In genomic region chr16:55550649-55551312, GRCm38 (mm10) we compare ENCODE assay signal across 8 mouse cellular contexts.
A peak's percentile ranks its signal among the peaks of the same experiment; 100 is the strongest.
DNase-seq lines count a peak whose midpoint lies in the region; ATAC-seq and TF ChIP-seq lines count a peak whose summit lies in the region.

No protein-coding gene starts in this region.

- H3K36me3 ChIP-seq in lung, postnatal 0 days (ENCODE audit: insufficient read depth, low read length) = no peaks in the 10 kb centered on the region
- no peaks in the 10 kb centered on the region for H3K36me3 ChIP-seq in hindbrain, embryonic 15.5 days
- no peaks in the 10 kb centered on the region for H3K36me3 ChIP-seq in myocyte (ENCODE audit: control insufficient read depth, insufficient read depth)

- no peaks in the 10 kb centered on the region for H3K79me2 ChIP-seq in myocyte (ENCODE audit: control insufficient read depth, insufficient read depth)

- H3K9me3 ChIP-seq in lung, postnatal 0 days (ENCODE audit: low read length) = no peaks in the 10 kb centered on the region
- no peaks in the 10 kb centered on the region for H3K9me3 ChIP-seq in hindbrain, embryonic 15.5 days

- H3K4me3 ChIP-seq in lung, postnatal 0 days (ENCODE audit: low read depth, low read length) = no peak overlapping the region
- H3K4me3 ChIP-seq in hindbrain, embryonic 15.5 days = no peak overlapping the region
- no peak overlapping the region for H3K4me3 ChIP-seq in myocyte

- H3K4me2 ChIP-seq in lung, postnatal 0 days (replicated peaks; ENCODE audit: low read depth, low read length) = no peak overlapping the region
- H3K4me2 ChIP-seq in hindbrain, embryonic 15.5 days = no peak overlapping the region
- H3K4me2 ChIP-seq in myocyte (ENCODE audit: low read depth) = peak overlapping the region; percentile 59

- H3K9ac ChIP-seq in lung, postnatal 0 days (replicated peaks; ENCODE audit: low read depth) = no peak overlapping the region
- no peak overlapping the region for H3K9ac ChIP-seq in hindbrain, embryonic 15.5 days

- H3ac ChIP-seq in myocyte (ENCODE audit: control insufficient read depth, insufficient read length) = no peak overlapping the region

- TF ChIP-seq CTCF in lung, postnatal 0 days (IDR thresholded peaks at IDR 0.05) = no peak

- no peaks in the 10 kb centered on the region for H3K27me3 ChIP-seq in lung, postnatal 0 days (replicated peaks; ENCODE audit: insufficient read depth, low read length)
- H3K27me3 ChIP-seq in hindbrain, embryonic 15.5 days = no peaks in the 10 kb centered on the region
- H3K27me3 ChIP-seq in myocyte (ENCODE audit: control insufficient read depth, insufficient read depth, insufficient read length) = no peaks in the 10 kb centered on the region

- TF ChIP-seq POLR2A in myocyte (IDR thresholded peaks at IDR 0.05; ENCODE audit: insufficient read length, low read depth) = no peak

- TF ChIP-seq EP300 in lung, postnatal 0 days (IDR thresholded peaks at IDR 0.05) = peak; percentile 45

- no peak overlapping the region for H3K27ac ChIP-seq in lung, postnatal 0 days (ENCODE audit: low read length)
- H3K27ac ChIP-seq in hindbrain, embryonic 15.5 days (replicated peaks) = no peak overlapping the region

- DNase-seq in adrenal gland, postnatal 36 days = peak; percentile 12 to 55
- no peak for DNase-seq in adrenal gland, postnatal 4 days (ENCODE audit: low spot score in 2 of 2)
- DNase-seq in lung, postnatal 0 days (ENCODE audit: low spot score) = peak; percentile 61
- no peak for DNase-seq in lung, postnatal 10 days
- DNase-seq in kidney, adult 11 months = no peak
- DNase-seq in urinary bladder, adult 2 months (ENCODE audit: low spot score) = no peak

- no peaks in the 10 kb centered on the region for H3K4me1 ChIP-seq in lung, postnatal 0 days (ENCODE audit: insufficient read depth, low read depth, low read length)
- H3K4me1 ChIP-seq in hindbrain, embryonic 15.5 days (replicated peaks) = peaks cover 4% of the 10 kb centered on the region

- peak; percentile 72 for ATAC-seq in lung, postnatal 0 days
- peak; percentile 88 for ATAC-seq in hindbrain, embryonic 15.5 days (ENCODE audit: low FRiP score, low read depth)

- WGBS in lung, postnatal 0 days = 74% methylated on average over 4 of the region's 4 CpGs
- WGBS in hindbrain, embryonic 15.5 days = 38% methylated on average over 4 of the region's 4 CpGs

TF ChIP-seq in myocyte, 11 proteins besides CTCF, POLR2A, EP300 and RAD21:
- TF ChIP-seq REST (IDR thresholded peaks at IDR 0.05; ENCODE audit: insufficient read depth, insufficient read length) (no peak), MAX (IDR thresholded peaks at IDR 0.05; ENCODE audit: low read depth) (no peak), SRF (IDR thresholded peaks at IDR 0.05; ENCODE audit: control insufficient read depth, insufficient read length, low read depth) (no peak), POLR2AphosphoS2 (IDR thresholded peaks at IDR 0.05; ENCODE audit: insufficient read length, low read depth) (no peak), MYOD1 (IDR thresholded peaks at IDR 0.05; ENCODE audit: control insufficient read depth in 1 of 3, insufficient read length in 2 of 3, low read depth in 2 of 3) (no peak), CEBPB (IDR thresholded peaks at IDR 0.05; ENCODE audit: insufficient read depth, poor library complexity, severe bottlenecking) (no peak), USF1 (IDR thresholded peaks at IDR 0.05; ENCODE audit: low read depth) (no peak), E2F4 (IDR thresholded peaks at IDR 0.05; ENCODE audit: insufficient read depth) (no peak), TCF12 (IDR thresholded peaks at IDR 0.05; ENCODE audit: insufficient read depth, poor library complexity, severe bottlenecking) (no peak), TCF3 (IDR thresholded peaks at IDR 0.05; ENCODE audit: insufficient read length, low read depth) (no peak), MYOG (IDR thresholded peaks at IDR 0.05; ENCODE audit: control insufficient read depth in 1 of 3, insufficient read depth in 1 of 3, insufficient read length in 2 of 3, low read depth in 2 of 3) (no peak)

Comparison
In these comparisons a context has a peak if more than half of its experiments do, and no peak if none do; other contexts are left out.
1. DNase-seq: peak in adrenal gland, postnatal 36 days (2 of 2) and lung, postnatal 0 days (single experiment); none in adrenal gland, postnatal 4 days (0 of 2), lung, postnatal 10 days (single experiment), kidney, adult 11 months (single experiment) and urinary bladder, adult 2 months (single experiment).